Mouse (Mus musculus): ENCODE measurements around the gene St6gal1. TPM values are rescaled to one million over a fixed set of nuclear protein-coding genes. Genes with fewer than 3 reads are reported as not detected.
"Not testable (repeated sequence)": the region's sequence is repeated elsewhere in the genome, so short reads cannot be mapped to it uniquely, and the experiment has no call there.

Gene St6gal1
- total RNA-seq (2014; fragmentation: Nextera tagmentation) (not detected in 2 replicates), total RNA-seq (2017) (0.13 and 1.8 TPM in 2 replicates)

DNA sequence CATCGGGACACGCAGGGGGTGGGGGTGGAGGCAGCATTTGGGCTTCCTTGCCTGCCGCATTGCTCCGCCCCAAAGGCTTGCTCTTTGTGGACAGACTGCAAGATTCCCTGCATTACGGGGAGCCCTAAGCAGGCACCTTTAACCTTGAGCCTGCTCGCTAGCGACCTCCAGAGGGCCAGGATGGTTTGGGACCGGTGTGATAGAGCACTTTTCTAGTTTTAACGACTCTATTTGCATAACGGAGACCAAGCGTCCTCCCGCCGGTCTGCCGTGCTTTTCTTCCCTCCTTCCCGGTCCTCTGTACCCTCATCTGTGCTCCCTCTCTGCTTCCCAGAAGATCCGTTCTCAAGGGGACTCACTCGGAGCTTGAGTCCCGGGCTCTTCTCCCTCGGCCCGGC, at the start of gene St6gal1:
Gene St6gal1, plus strand, starts transcription at position 70 of the 398 bp plus-strand sequence.
- ATAC-seq (replicated peaks; ENCODE audit: poor library complexity, severe bottlenecking), result peak; percentile 62

DNA sequence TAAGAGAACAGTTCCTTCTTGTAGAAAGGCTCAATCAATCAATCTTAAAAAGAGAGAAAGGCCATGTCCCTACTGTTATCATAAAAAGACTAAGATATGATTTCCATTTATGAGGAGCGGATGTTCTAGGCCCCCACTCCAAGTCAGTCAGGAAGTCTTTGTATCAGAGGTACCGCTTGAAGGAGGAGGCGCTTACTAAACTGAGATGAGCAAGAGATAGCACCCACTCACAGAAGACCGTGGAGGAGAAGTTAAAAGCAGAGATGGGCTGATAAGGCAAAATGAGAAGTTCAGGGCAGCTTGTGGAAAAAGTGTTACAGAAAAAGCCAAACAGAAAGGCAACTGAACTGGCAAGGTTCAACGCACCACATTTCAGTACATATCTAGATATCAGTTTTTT, 49.7 kb upstream of the St6gal1 start:
- 0 out of 2 replicates have a peak, but pooled peaks have one; percentile 37 for ATAC-seq (replicated peaks; ENCODE audit: poor library complexity, severe bottlenecking)

GRCm38 (mm10) chr16:23175956-23176355, 48.6 kb upstream of the St6gal1 start:
- no peak for ATAC-seq (replicated peaks; ENCODE audit: poor library complexity, severe bottlenecking)

DNA sequence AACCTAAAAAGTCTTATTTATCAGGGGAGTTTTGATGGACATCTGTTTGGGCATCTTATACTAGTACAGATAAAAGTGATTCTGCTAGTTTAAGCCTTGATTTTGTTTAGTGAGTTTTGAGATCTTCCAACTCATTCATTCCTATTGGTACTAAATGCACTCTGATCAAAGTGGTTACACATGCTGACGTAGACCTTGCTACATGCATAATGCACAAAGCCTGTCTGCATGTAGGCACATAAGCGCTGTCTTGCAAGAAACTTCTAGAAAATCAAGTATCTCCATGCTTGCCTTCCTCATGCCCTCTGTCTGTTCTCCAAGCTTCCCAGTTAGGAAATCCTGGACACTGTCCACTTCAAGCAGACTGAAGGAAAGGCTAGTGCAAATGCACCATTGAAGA, 46.7 kb upstream of the St6gal1 start:
- no peak for ATAC-seq (replicated peaks; ENCODE audit: poor library complexity, severe bottlenecking)

GRCm38 (mm10) chr16:23178796-23179195, 45.7 kb upstream of the St6gal1 start:
- no peak for ATAC-seq (replicated peaks; ENCODE audit: poor library complexity, severe bottlenecking)

GRCm38 (mm10) chr16:23179436-23179835, 45.1 kb upstream of the St6gal1 start:
- ATAC-seq (replicated peaks; ENCODE audit: poor library complexity, severe bottlenecking), result not testable (repeated sequence)

DNA sequence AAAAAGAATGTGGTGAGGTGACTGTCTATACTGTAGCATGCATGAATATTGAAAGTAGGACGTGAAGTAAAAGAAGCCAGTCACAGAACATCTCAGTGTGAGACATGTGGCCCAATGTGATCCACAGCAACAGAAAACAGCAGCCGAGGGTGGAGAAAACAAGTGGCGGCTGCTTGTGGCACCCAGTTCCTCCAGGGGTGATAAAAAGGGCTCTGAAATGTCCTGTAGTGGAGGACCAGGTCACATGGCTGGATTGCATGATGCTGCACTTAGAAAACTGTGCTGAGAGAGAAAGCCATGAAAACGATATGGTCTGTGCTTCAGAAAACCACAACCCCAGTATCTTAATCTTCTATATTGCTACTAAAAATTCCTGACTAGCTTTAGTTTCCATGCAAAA, 43.5 kb upstream of the St6gal1 start:
- 0 out of 2 replicates have a peak, but pooled peaks have one; percentile 47 for ATAC-seq (replicated peaks; ENCODE audit: poor library complexity, severe bottlenecking)

- peak; percentile 56 for ATAC-seq (replicated peaks; ENCODE audit: poor library complexity, severe bottlenecking)
These were observed 43.1 kb upstream of the St6gal1 start for GRCm38 (mm10) chr16:23181487-23181886.

DNA sequence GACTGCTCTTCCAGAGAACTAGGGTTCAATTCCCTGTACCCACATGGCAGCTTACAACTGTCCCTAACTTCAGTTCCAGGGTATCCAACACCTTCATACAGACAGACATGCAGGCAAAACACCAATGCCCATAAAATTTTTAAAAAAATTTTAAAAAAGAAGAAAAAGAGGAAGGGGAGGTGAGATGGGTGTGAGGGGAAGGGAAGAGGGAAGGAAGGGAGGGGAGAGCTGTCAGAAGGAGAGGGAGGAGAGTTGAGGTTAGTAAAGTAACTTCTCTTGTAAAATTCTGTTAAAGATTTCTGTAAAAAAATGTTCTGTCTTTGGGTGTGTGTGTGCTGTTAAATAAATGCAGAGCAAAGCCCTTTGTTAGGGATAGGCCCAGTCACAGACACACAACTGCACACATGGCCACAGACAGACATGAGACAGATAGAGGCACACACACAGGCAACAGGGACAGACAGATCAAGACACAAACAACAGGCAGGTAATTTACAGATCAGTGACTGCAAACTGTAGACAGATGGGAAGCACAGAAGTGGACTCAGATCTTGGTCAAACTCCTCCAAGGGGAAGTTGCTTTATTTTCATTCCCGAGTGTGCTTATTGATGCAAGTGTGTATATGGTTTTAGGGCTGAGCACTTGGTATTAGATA, 42.5 kb upstream of the St6gal1 start:
- peak; percentile 54 for ATAC-seq (replicated peaks; ENCODE audit: poor library complexity, severe bottlenecking)

DNA sequence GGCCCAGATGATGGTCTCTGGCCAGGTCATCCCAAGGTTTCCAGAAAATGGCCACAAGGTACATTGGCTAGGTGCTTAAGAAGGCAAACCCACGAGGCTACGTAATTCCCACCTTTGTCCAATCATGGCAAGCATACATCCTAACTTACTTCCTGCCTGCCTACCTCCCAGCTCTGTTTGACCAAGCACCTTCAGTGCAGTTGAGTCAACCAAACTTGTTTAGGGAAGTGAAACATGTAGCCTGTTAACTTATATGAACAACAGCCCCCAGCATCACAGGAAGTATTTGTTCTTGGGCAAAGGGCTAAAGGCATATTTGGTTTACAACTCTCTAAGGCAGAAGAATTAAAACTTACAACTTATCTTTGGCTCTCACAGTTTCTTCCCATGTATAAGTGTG, 38.7 kb upstream of the St6gal1 start:
- peak; percentile 65 for ATAC-seq (replicated peaks; ENCODE audit: poor library complexity, severe bottlenecking)

DNA sequence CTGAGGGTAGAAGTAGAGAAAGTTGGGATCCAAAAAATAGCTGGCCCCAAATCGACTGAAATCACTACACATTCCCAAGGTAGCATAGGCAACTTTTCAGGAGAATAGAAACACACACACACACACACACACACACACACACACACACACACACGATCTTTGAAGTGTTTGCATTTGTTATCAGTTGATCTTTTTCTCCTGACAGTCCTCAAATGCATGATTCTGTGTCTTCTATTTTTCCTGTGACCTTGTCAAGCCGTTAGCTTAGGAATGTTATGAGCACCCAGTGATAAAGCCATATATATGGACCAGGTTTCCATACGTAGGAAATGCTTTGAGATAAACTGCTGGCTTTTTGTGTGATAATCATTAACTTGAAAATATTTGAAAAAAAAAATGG, 38.1 kb upstream of the St6gal1 start:
- no peak for ATAC-seq (replicated peaks; ENCODE audit: poor library complexity, severe bottlenecking)

DNA sequence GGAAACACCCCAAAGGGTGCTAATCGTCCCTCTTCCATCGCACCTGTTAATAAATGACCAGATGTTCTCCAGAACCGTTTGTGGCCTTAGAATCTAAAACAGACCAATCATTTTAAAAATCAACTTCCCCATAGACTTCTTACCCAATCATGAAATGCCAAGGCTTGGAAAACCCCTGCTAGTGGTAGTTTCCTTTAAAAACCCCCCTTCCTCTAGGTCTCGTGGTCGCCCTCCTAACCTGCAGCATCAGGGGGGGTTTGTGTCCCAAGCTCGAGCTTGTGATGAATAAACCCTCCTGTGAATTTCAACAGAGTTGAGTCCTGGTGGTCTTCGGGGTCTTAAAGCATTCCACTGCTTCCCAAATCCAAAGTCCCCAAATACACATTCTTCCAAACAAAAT, 36.6 kb upstream of the St6gal1 start:
- ATAC-seq (replicated peaks; ENCODE audit: poor library complexity, severe bottlenecking), result no peak

DNA sequence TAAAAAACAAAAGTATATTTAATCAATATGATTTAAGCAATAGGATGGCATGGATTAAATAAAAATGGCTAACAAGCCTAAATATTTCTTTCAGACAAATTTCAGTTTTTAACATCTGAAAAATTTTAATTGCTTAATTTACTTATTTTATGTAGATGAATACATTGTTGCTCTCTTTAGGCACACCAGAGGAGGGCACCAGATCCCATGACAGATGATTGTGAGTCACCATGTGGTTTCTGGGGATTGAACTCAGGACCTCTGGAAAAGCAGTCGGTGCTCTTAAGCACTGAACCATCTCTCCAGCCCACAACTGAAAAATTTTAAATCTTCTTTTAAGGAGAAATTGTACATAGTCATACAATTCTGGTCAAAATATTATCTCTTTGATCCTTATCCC, 34.9 kb upstream of the St6gal1 start:
- no peak for ATAC-seq (replicated peaks; ENCODE audit: poor library complexity, severe bottlenecking)

DNA sequence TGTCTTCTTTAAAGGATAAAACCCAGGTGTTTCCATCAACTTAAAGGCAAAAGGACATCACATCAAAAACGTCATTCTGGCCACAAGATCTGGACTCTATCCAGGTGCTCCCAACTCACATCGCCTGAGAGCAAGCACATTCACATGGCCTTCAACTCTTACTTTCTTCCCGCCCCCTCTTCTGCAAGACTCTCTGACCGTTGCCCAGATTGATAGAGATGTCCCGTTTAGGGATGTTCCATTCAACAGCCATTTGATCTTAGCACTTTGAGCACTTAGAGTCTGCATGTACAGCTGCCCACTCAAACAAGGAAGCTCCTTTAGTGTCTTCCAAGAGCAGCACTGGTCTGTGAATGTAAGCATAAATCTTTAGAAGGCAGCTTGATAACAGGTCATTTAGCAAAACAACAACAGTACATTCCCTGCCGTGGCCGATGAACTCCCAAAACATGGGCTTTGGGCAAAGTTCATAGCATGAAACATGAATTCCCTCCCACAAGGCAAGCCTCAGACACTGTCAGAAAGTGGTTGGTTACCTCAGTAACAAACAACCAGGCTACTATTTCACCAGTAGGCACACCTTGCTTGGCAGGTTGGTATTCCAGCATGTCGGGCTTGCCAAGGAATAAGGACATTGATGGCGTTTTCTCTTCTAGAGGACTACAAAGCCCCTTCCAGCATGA, 32.8 kb upstream of the St6gal1 start:
- no peak for ATAC-seq (replicated peaks; ENCODE audit: poor library complexity, severe bottlenecking)

GRCm38 (mm10) chr16:23195618-23196017, 28.9 kb upstream of the St6gal1 start:
- peak; percentile 99 for ATAC-seq (replicated peaks; ENCODE audit: poor library complexity, severe bottlenecking)

DNA sequence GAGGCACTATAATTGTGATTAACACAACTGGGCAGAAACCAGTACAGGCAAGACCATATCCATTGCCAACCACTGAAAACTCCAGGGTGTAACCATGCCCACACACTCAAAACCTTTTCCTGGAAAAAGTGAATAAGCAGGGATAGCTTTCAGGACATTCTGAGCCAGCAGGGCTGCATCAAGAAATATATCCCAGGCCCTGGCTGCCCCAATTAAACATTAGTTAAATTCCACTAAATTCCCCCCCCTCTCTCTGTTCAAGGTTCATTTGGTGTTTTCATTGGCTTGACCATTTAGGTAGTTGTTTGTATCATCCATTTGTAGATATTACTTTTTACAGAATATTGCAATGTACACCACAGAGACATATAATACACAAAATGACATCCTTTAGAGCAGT, 28.2 kb upstream of the St6gal1 start:
- ATAC-seq (replicated peaks; ENCODE audit: poor library complexity, severe bottlenecking), result no peak

DNA sequence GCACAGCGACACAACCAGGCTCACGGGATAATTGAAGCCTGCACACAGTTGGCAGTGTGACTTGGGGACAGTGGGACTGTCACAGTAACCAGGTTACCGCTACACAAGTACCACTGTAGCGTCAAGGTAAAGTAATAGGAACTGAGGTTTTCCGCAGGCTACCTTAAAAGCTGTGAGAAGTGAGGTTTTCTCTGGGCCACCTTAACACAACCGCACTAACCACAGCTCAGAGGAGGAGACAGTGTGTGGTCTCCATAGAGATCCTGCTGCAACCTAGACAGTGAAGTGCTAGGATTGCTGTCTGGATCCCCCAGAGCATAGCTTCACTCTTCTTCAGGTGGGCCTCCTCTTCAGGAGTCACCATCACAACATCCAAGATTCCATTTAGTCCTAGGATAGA, 27.7 kb upstream of the St6gal1 start:
- ATAC-seq (replicated peaks; ENCODE audit: poor library complexity, severe bottlenecking), result no peak

DNA sequence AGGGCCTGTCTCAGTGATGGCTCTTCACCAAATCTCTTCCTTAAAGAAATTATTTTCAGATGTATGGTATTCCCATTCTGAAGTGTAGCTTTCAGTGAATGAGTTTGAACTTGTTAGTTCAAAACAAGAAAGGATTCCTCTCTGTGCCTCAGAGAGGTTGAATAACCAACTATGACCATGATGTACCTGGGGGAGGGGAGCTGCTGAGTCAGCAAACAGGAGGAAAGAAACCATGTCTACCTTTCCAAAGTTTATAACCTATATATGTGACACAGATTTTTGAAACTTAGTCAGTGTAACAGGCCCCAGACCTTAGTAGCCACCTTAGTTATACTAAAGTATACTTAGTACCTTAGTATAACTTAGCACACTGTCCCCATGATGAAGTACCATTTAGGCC, 23.0 kb upstream of the St6gal1 start:
- ATAC-seq (replicated peaks; ENCODE audit: poor library complexity, severe bottlenecking), result no peak

DNA sequence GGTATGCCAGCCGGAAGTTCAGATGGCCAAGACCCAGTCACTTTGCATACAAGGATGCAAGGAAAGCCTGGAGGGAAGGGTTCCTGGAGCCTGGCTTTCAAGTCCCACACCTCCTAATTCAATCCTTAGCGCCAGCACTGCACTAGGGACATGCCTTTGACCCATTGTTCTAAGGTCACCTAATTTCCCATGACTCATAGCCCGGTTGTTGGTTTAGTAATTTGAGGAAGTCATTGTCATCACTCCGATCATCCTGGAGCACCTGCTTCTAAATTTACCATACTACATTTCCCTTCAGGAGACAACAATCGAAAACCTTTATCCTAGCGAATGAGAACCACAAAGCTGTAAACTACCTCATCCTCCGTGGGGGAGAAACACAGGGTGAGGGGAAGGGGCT, 10.2 kb upstream of the St6gal1 start:
- ATAC-seq (replicated peaks; ENCODE audit: poor library complexity, severe bottlenecking), result no peak; the same call in 1 of the 2 replicates

GRCm38 (mm10) chr16:23215241-23215900, 9.2 kb upstream of the St6gal1 start:
- no peak for ATAC-seq (replicated peaks; ENCODE audit: poor library complexity, severe bottlenecking)

DNA sequence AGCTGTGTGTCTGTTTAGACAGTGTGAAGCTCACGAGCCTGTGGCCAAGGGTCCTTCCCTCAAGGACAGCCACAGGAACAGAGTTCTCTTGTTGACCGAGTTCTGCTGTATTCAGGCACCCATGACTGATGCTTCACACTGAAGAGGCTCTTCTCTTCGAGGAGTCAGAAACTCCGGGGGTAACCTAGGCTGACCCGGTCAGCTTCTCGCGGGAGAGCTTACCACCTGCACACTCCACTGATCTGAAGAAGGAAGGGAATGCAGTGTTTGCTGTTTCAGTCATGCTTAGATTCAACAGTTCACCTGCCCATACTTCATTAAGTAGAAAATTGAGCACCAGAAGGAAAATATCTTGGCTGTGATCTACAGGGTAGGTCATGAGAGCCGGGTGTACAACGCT, 8.2 kb upstream of the St6gal1 start:
- no peak for ATAC-seq (replicated peaks; ENCODE audit: poor library complexity, severe bottlenecking)

All from granulocyte monocyte progenitor cell, adult 5-6 weeks (primary cell).